Mouse (Mus musculus) ES-E14 (cell line): Measurements from ENCODE around the gene Pcif1. TPM values are rescaled to one million over a fixed set of nuclear protein-coding genes. Genes with fewer than 3 reads are reported as not detected.

Experiments used
- DNase-seq: peaks from one replicate; pipeline ENCODE4 v3.0.0-alpha.2; 2013; ENCODE audit warnings: low read depth, low spot score
- H3K27ac ChIP-seq: 2 replicates; pipeline ENCODE4 v1.5.1; 2012; ENCODE audit warnings: low read depth, mild to moderate bottlenecking, low read length, moderate library complexity, mixed read lengths; ENCODE audit not compliant: poor library complexity, insufficient read depth, severe bottlenecking
- H3K36me3 ChIP-seq: 2 replicates; pipeline ENCODE4 v1.6.1; 2012; ENCODE audit warnings: mild to moderate bottlenecking, low read length, moderate library complexity, mixed read lengths; ENCODE audit not compliant: control insufficient read depth, poor library complexity, insufficient read depth, severe bottlenecking
- H3K4me1 ChIP-seq, 2 experiments: fragments of 150-350 bp in 1 of 2; sonication (generic) in 1 of 2; 2 replicates each; pipeline ENCODE4 v1.6.1; 2012; ENCODE audit warnings: low read length in 2 of 2, mild to moderate bottlenecking in 1 of 2, mixed read lengths in 1 of 2; ENCODE audit not compliant: control insufficient read depth in 2 of 2, insufficient read depth in 2 of 2, poor library complexity in 1 of 2
- H3K4me3 ChIP-seq, 2 experiments: fragments of 150-350 bp in 1 of 2; sonication (generic) in 1 of 2; 2 replicates each; pipeline ENCODE4 v1.5.1; 2012; ENCODE audit warnings: low read length in 2 of 2, low read depth in 1 of 2, mild to moderate bottlenecking in 1 of 2, mixed read lengths in 1 of 2; ENCODE audit not compliant: insufficient read depth in 1 of 2, poor library complexity in 1 of 2, severe bottlenecking in 1 of 2
- H3K9ac ChIP-seq: 2 replicates; pipeline ENCODE4 v1.6.1; 2012; ENCODE audit warnings: low read depth, mild to moderate bottlenecking, low read length, mixed read lengths; ENCODE audit not compliant: poor library complexity, insufficient read depth, severe bottlenecking
- H3K9me3 ChIP-seq: fragments of 150-350 bp; sonication (generic); 2 replicates; pipeline ENCODE4 v1.6.1; 2012; ENCODE audit warnings: low read depth, mild to moderate bottlenecking, low read length; ENCODE audit not compliant: control insufficient read depth, insufficient read depth
- CHD2 ChIP-seq: IDR thresholded peaks from 2 replicates; pipeline ENCODE4 v1.6.1; 2014; ENCODE audit warnings: mild to moderate bottlenecking, low read depth, low read length, inconsistent platforms
- HCFC1 ChIP-seq: IDR thresholded peaks from 2 replicates; pipeline ENCODE4 v1.6.1; 2012; ENCODE audit warnings: low read length, inconsistent platforms, borderline replicate concordance; ENCODE audit not compliant: insufficient read depth
- MAFK ChIP-seq: IDR thresholded peaks from 2 replicates; pipeline ENCODE4 v1.6.1; 2014; ENCODE audit warnings: mild to moderate bottlenecking, low read depth, low read length, inconsistent platforms; ENCODE audit not compliant: insufficient read depth
- ZC3H11A ChIP-seq: IDR thresholded peaks from 2 replicates; pipeline ENCODE4 v1.6.1; 2012; ENCODE audit warnings: low read depth, mild to moderate bottlenecking, inconsistent platforms, low read length, borderline replicate concordance
- ZNF384 ChIP-seq: IDR thresholded peaks from 2 replicates; pipeline ENCODE4 v1.6.1; 2012; ENCODE audit warnings: low read depth, low read length, inconsistent platforms
- in situ Hi-C, 2 experiments: fragments of 600-800 bp; cut with MboI; formaldehyde crosslinking; loops; one replicate each; pipeline ENCODE4 v1.15.1; 2025; ENCODE audit warnings: low sequenced_read_pairs in 2 of 2, inconsistent platforms in 1 of 2; ENCODE audit not compliant: unreplicated experiment in 2 of 2
- total RNA-seq: library from RNA; depleted of rRNA; stranded (reverse); fragments of 300-350 nt; gene quantifications from 2 replicates; pipeline ENCODE4 v1.2.3, GENCODE M21; 2012; rRNA removed

Gene Pcif1
- total RNA-seq, result 30.4 and 39.5 TPM in 2 replicates

DNA sequence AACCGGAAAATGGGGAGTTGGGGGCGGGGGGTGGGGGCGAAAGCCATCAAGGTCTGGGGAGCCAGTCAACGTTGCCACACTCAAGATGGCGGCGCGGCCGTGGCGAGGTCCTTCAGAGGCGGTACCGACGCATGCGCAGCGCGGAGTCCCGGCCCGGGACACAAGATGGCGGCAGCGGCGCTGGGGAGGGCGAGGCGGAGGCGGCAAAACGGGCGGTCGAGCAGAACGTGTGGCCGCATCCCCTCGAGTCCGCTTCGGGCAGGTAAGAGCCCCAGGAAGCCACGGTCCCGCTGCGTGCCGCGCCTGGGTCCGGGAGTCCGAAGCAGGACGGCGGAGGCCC is at the start of gene Pcif1:
Gene Pcif1, plus strand, starts transcription at position 77 of the 340 bp plus-strand sequence.
- Histone ChIP-seq H3K27ac (peak within 1 kb of the TSS; percentile 99), H3K9ac (peak within 1 kb of the TSS; percentile 97), H3K9me3 (no peaks in the 10 kb centered on the region), H3K4me3 (peak within 1 kb of the TSS; percentile 88 to 92), H3K36me3 (peaks cover 3% of the 10 kb centered on the region; the same call in 1 of the 2 replicates), H3K4me1 (peaks cover 0 to 6% of the 10 kb centered on the region in 2 experiments; a peak in 1 of 4 replicates)
- in situ Hi-C loops, result no loop called here
- peak; percentile 72 for DNase-seq
- TF ChIP-seq ZC3H11A, result no peak
- peak; percentile 91 for TF ChIP-seq HCFC1

DNA sequence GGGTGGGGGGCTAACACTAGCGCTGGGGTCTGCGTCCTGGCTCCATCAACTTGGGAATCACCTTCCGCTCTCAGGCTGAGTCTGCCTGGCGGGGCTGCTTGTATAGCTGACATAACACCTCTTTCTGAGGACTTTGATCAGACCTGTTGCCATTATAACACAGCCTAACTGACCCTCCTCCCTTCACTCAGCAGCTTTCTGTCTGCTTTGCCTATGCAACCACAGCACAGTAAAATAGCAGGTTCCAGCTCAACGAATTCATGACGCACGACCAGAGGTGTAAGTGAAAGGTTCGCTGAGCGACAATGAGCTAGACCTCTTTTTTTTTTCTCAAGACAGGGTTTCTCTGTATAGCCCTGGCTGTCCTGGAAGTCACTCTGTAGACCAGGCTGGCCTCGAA is 48.1 kb upstream of the Pcif1 start:
- DNase-seq, result no peak
- H3K4me3 ChIP-seq, result no peak overlapping the region
- in situ Hi-C loops, result no loop called here
- H3K36me3 ChIP-seq, result peaks cover 29% of the 10 kb centered on the region
- TF ChIP-seq CHD2 (no peak), HCFC1 (no peak), ZNF384 (no peak), ZC3H11A (no peak), MAFK (no peak)
- H3K9ac ChIP-seq, result no peak overlapping the region
- peaks cover 2 to 26% of the 10 kb centered on the region in 2 experiments; a peak in 2 of 4 replicates for H3K4me1 ChIP-seq
- H3K9me3 ChIP-seq, result no peaks in the 10 kb centered on the region
- no peak overlapping the region for H3K27ac ChIP-seq

DNA sequence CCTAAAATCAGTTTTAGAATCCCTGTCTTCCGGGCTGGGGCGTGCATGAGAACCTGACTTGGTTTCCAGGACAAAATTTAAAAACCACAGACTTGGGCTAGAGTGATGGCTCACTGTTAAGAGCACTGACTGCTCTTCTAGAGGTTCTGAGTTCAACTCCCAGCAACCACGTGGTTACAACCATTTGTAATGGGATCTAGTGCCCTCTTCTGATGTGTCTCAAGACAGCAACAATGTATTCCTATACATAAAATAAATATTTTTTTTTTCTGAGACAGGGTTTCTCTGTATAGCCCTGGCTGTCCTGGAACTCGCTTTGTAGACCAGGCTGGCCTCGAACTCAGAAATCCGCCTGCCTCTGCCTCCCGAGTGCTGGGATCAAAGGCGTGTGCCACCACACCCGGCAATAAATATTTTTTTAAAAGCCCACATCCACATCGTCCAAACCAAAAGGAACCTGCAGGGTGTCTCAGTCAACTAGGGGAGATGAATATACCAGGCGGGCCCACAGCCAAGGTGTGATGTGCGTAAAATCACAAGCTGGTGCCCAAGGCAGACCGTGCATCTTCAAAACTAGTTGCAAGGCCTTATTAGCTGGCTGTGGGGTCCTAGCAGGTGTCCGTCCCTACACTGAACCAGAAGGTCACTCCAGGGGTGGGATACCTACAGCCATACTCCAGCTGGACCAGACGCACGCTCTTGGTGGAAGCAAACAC is 46.9 kb upstream of the Pcif1 start:
- Histone ChIP-seq H3K36me3 (peaks cover 26% of the 10 kb centered on the region), H3K9ac (peak overlapping the region; percentile 62; the same call in 1 of the 2 replicates), H3K27ac (no peak overlapping the region), H3K4me3 (peak overlapping the region; percentile 75 to 78; a peak in 3 of 4 replicates), H3K9me3 (no peaks in the 10 kb centered on the region), H3K4me1 (peaks cover 2 to 24% of the 10 kb centered on the region in 2 experiments; a peak in 2 of 4 replicates)
- in situ Hi-C loops, result no loop called here
- DNase-seq, result no peak
- TF ChIP-seq MAFK (no peak), HCFC1 (no peak), CHD2 (no peak)

DNA sequence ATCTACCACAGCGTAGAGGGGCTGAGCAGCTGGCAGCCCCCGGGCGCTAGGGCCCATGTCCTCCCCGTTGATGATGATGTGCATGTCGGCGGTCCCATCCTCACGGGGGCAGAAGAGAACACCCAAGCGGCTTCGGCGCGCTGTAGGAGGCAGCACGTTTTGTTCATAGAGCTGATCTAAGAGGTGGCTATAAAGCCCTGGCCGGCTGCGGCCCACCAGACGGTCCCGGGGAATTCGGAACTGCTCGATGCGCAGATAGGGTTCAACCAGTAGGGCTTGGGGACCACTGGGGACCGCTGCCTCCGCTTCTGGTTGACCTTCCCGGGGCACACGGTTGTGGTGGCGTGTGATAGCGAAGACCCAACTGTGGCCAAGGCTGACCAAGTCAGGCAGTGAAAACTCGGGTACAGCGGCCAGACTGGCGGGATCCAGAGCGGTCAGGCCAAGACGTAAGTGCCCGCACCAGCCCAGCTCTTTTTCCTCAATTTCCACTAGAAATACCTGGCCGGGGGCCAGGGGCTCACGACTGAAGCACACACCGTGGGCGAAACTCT is 46.3 kb upstream of the Pcif1 start, which contains the start of gene Ctsa:
Gene Ctsa, plus strand, starts transcription at position 126 of the 554 bp plus-strand sequence.
- TF ChIP-seq ZNF384, result no peak
- no peak for TF ChIP-seq MAFK
- no peak for TF ChIP-seq CHD2
- no peak for TF ChIP-seq ZC3H11A
- 0 out of 2 replicates have a peak, but pooled peaks have one; percentile 33 for TF ChIP-seq HCFC1
- peaks cover 2 to 17% of the 10 kb centered on the region in 2 experiments; a peak in 2 of 4 replicates for H3K4me1 ChIP-seq
- H3K9me3 ChIP-seq, result no peaks in the 10 kb centered on the region
- H3K4me3 ChIP-seq, result peak within 1 kb of the TSS; percentile 75 to 78
- peaks cover 21% of the 10 kb centered on the region for H3K36me3 ChIP-seq
- in situ Hi-C loops, result no loop called here
- 0 out of 2 replicates have a peak within 1 kb of the TSS, but pooled peaks have one; percentile 0 for H3K27ac ChIP-seq
- peak within 1 kb of the TSS; percentile 75 for H3K9ac ChIP-seq
- DNase-seq, result no peak
